Mouse (Mus musculus) adrenal gland, adult 8-10 months (tissue): ENCODE data around the gene Bloc1s1. TPM values are rescaled to one million over a fixed set of nuclear protein-coding genes. Genes with fewer than 3 reads are reported as not detected.

Experiments used
- DNase-seq: peaks from one replicate; pipeline ENCODE4 v3.0.0; 2022
- total RNA-seq, 4 experiments: library from RNA; stranded (reverse); gene quantifications; 2 replicates each; pipeline ENCODE4 v1.2.4; 2022

The Bloc1s1 gene
- 100 to 1,000 TPM; 137 to 192 (median 168) TPM for total RNA-seq

DNA sequence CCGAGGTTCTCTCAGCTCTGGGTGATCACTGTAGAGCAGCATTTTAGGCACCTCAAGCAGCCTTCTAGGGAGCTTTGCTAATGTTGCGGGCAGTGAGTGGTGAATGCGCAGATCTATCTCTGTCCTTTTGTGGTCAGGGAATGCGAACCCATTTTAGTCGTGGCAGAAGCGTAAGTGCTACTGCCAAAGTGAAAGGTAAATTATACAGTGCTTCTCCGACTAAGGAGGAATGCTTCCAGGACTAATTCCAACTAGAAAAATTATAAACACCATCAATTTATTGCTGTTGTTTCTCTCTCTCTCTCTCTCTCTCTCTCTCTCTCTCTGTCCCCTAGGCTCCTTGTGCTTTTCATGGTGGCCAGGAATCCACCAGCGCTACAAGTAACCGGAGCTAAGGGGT is at the start of gene Bloc1s1:
Gene Bloc1s1 (minus strand): TSS at position 101 of the 400 bp plus-strand sequence.
- no peak for DNase-seq

DNA sequence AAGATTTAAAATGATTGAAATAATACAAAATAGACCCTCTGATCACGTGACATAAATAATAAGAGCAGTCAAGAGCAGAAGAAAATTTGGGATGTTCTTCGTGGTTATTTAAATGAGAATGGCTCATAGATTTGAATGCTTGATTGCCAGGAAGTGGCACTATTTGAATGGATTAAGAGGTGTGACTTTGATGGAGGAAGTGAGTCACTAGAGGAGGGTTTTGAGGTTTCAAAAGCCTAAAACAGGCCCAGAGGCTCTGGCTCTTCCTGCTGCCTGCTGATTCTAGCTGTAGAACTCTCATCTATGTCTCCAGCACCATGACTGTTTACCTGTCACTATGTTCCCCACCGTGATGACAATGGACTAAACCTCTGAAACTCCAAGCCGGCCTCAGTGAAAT is 49.0 kb upstream of the Bloc1s1 start:
- DNase-seq, result no peak

DNA sequence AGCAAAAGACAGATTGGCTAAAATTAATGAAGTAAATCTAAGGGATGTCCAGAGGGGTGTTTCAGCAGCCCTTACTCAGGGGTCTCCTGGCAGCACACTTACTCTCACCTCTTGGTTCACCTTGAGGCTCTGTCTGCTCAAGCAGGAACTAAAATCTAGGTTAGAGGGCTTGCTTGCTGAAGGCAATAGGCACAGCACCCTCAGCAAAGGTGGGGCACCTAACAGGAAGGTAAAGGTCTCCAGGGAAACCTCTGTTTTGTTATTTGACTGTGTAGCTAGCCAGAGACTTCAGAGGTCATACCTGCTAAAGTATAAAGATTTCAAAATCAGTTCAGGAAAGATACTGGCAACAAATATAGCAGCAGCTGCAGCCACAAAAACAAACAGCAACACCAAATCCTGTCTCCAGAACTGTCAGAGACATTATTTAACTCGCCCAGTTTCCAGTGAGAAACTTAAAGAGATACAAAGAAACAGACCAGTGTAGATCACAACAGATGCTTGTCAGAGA is 47.0 kb upstream of the Bloc1s1 start:
- no peak for DNase-seq

DNA sequence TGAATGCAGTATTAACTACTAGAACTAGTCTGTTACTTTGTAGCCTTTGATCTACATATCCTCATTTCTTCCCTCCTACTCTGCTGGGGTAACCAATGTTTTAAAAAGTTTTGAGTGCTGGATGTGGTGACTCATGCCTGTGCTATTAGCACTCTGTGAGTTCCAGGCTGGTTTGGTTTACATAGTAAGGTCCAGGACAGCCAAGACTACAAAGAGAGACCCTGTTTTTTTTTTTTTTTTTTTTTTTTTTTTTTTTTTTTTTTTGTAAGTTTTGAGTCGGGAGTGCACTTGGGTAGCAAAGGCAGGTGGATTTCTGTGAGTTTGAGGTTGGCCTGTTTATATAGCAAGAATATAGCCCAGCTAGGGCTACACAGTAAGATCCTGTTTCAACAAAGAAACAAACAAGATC is 44.5 kb upstream of the Bloc1s1 start:
- no peak for DNase-seq

DNA sequence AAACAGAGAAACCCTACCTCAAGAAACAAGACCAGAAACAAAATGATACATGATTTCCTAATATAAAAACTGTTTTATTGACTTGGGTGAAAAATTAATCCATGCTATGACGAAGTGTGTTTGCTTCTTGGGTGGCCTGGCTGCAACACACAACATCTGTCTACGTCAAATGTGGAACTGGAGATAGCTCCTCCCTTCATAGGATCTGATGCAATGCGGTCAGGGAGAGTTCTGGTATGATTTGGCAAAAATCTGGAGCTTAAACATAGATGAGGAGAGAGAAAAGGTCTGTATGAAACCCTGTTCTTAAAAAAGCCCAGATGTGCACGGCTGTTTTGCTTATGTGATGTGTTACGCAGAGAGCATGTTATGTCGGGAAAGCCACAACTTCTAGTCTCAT is 42.0 kb upstream of the Bloc1s1 start:
- DNase-seq, result no peak

DNA sequence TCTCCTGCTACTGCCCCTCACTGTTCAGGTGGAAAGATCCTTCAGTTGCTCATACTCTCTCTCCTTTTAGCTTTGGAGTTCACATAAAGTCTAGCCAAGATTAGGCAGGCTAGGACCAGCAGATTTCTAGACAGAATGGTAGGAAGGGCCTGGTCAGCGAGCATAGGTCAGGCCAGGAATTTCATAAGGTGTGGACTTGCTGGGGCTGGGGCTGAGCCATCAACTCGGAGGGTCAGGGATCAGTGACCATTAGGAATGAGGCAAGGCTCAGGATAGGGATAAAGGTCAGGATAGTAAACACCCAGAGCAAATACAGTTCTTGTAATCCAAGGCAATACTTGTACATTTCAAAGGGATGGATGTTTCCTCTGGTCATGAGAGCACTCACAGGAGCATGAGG is 41.1 kb upstream of the Bloc1s1 start:
- no peak for DNase-seq

DNA sequence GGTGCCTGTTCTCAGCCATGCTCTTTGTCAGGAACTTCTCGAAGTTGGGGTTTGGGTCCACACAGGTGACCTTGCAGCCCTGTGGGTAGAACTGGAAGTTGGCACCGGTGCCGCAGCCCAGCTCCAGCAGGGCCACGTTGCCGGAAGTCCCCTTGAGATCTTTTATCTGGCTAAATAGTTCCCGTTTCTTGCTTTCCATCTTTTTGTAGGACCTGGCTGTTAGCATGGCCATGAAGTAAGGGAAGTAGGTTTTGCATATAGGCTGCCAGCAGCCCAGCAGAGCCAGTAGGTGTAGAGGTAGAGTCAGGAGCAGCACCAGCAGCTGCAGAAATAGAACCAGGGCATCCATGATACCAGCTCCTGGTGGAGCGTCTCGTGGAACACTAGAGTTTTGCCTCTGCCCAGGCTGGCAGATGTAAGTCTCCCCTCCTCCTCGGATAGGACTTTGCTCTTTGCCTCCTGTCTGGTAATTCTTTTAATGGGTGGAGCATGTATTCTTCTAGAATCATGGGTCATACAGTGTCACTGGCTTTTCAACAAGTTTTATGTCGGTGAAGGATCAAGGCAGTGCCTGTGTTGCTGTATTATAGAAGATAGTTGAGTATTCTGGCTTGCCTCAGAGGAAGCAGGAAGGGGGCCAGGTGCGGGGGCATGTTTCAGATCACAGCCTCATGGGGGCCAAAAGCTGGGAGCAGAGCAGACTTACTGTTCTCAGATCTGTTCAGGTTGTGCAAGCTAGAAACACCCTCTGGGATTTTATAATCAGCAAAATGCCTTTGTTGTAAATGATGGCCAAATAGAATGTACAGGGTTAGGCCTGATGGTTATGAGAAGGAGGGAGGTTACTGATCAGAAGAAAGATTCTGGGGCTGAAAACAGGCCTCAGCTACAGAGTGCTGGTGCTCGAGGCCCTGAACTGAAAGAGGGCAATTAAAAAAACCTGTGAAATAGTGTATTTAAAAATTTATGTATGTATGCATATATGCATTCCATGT is 37.1 kb upstream of the Bloc1s1 start, which contains the start of gene Mettl7b:
Gene Mettl7b (minus strand): TSS at position 399 of the 995 bp plus-strand sequence.
- no peak for DNase-seq

DNA sequence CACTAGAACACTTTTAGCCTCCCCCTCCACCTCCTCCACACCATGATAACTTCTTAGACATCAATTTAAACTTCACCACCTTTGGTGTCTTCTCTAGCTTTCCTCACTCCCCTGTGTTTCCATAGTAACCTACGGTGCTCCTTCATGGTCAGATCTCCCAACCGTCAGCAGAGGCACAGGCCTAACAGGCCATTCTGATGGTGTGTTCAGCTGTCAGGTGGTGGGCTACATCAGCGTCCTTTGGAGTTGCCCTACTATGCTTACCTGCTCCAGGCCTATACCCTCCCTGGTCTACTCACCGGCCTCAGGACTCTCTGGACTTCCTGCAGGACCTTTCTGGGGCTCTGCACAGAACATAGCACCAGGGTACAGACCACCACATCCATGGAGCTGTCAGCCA is 36.3 kb upstream of the Bloc1s1 start:
- DNase-seq, result no peak

DNA sequence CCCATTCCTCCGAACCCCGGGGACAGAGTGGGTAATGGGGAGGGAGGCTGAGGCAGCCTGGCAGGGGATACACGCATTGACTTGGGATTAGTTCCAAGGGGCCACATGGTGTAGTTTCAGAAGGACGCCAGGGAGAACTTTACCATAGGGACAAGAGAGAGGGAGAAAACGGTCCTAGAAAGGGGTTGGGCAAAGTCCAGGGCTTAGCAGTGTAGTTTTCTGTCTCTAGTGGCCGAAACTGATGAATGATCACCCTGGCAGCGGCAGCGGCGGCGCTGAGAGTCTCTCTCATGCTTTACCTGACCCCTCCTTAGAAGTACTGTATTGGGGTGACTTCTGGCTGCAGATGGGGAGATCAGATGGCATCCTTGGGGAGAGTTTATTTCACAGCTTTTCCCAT is 34.5 kb upstream of the Bloc1s1 start:
- no peak for DNase-seq

DNA sequence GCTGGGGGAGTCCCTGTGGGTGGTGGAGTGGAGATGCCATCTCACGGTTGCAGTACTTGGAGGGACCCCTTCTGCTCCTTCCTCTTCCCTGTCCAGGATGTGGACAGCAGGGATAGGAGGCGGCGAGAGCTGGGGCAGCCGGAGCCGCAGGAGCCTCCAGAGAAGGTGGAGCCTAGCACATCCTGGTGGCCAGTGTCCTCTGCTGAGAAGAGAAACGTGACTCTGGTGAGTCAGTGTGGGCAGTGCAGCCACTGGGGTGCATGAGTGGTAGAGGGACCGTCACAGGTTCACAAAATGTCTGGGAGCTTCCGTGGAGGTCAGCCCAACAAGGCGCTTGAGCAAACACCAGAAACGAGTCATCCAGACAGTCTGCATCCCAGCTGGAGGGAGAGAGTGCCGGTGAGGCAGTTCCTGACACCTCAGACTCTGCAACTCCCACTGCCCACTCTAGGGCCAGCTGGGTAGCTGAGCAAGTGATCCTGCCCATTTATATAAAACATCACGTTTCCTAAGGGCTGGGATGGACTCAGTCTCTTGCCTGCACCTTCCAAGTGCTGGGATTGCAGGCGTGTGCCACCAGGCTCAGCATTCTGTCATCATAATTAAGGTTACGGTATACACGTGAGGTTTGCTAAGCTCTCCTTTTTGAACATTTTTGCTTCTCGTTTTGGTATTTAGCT is 26.5 kb upstream of the Bloc1s1 start:
- no peak for DNase-seq

DNA sequence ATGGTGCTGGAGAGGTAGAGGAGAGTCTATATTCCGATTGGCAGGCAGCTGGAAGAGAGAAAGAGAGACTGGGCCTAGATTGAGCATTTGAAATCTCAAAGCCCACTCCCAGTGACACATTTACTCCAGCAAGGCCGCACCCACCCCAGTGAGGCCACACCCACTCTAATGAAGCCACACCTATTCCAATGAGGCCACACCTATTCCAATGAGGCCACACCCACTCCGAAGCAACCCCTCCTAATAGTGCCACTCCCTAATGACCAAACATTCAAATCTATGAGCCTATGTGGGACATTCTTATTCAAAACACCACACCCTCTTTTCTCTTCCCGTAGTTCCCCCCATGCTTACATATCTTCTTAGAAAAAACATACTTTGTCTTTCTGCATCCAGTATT is 23.7 kb upstream of the Bloc1s1 start:
- no peak for DNase-seq

DNA sequence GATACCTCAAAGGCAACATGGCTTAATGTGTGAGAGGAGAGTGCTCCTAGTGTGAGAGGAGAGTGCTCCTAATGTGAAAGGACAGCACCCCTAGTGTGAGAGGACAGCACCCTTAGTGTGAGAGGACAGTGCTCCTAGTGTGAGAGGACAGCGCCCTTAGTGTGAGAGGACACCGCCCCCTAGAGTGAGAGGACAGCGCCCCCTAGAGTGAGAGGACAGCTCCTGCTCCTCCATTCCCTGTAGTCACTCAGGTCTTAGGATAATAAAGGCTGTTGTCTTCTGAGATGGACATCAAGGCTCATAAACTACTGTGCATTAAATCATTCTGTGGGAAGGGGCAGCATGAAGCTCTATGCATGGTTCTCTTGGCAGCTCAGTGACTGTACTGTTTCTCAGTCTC is 21.8 kb upstream of the Bloc1s1 start:
- DNase-seq, result no peak

DNA sequence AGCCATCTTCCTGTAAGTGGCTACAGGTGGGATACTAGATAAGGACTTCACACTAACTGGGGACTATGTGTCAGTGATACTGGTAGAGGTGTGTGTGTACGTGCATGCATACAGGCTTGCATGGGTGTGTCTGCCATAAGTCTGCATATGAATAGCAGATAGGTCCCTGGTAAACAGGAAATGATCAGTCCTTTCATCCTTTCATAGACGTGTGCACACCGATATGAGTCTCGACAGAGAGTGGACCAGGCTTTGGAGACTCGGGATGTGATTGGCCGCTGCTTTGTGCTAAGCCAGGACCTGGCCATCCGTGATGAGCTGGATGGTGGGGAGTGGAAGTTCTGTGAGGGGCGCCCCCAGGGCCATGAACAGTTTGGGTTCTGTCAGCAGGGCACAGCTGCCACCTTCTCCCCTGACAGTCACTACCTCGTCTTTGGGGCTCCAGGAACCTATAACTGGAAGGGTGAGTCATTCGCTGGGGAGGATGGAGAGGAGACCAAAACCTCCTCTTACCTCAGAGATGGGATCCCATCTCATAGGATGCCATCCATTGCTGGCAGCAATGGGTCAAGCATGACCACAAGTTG is 16.7 kb upstream of the Bloc1s1 start:
- DNase-seq, result no peak

DNA sequence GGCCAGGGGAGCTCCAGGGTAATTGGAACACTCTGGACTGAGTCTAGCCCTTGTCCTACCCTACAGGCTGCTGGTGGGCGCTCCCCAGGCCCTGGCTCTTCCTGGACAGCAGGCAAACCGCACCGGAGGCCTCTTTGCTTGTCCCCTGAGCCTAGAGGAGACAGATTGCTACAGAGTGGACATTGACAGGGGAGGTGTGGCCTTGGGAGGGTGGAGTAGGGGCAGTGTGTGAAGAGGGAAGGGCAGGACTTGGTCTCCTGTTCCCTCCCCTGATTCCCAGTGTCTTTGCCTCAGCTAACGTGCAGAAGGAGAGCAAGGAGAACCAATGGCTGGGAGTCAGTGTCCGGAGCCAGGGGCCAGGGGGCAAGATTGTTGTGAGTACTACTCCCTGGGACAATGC is 15.1 kb upstream of the Bloc1s1 start:
- DNase-seq, result no peak

DNA sequence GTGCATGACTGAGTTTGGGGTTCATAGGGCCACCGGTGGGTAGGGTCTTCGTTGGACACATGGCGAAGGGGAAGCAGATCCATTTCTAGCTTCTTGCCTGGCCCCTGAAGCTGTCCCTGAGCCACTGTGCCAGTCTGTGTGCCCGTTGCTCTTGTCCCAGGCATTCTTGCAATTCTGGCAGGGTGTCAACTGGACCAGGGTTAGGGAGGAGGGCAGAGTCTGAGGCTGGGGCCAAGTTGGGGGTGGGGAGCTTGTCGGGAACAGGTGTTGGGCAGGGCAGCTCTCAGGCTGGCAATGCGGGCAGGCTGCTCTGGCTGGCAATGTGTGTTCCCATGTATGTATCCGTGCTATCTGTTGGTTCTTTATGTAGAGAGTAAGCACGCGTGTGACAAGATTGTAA is 14.6 kb upstream of the Bloc1s1 start:
- no peak for DNase-seq

DNA sequence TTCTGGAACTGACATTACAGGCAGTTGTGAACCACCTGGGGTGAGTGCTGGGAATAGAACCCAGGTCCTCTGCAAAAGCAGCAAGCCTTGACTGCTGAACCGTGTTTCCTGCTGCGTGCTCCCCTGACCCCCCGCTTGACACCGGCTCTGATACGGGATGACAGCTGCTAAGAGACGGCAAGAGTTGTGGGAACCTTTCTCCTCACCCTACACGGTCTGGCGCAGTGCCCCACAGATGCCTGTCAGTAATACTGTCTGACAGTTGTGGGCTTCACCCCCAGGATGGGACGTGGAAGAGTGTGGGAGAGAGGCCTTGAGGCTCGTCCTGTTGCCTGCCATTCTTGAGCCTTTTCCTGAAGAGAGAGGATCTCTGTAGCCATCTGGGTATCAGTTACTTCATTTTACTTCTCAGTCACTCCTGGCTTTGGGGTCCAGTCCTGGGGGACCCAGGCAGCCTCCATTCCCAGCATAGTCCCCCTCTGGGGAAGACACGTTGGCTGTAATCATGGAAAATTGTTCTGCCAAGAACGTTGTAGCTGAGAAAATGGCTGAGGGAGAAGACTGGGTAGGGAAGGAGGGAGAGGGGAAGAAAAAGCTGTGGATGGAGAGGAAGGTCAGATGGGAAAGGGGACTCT is 14.0 kb upstream of the Bloc1s1 start:
- DNase-seq, result no peak

DNA sequence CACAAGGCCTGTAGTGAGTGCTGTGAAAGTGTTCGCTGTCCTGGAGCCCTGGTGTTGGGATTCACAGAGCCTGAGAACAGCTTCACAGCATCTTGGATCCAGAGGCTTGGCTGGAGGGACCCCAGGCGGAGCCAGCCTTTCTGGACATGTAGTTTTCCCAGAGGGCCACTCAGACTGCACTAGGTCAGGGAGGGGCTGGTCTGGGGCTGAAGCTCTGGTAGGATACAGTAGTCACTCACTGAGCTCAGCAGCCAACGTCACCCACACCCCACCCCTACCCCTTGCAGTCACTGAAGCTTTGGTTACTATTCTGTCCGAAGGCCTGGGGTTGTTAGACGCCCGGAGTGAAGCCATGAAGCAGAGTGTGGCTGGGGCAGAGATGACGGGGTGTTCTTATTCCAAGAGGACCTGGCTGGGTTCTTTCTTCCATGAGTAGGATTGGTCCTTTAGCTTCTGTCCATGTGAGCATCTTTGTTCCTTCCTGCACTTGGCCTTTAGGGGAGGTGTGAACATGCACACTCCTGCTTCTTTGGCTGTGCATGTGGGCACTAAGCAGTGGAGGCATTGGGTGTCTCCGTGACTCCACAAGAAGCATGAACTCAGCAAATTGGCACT is 12.1 kb upstream of the Bloc1s1 start:
- DNase-seq, result no peak

DNA sequence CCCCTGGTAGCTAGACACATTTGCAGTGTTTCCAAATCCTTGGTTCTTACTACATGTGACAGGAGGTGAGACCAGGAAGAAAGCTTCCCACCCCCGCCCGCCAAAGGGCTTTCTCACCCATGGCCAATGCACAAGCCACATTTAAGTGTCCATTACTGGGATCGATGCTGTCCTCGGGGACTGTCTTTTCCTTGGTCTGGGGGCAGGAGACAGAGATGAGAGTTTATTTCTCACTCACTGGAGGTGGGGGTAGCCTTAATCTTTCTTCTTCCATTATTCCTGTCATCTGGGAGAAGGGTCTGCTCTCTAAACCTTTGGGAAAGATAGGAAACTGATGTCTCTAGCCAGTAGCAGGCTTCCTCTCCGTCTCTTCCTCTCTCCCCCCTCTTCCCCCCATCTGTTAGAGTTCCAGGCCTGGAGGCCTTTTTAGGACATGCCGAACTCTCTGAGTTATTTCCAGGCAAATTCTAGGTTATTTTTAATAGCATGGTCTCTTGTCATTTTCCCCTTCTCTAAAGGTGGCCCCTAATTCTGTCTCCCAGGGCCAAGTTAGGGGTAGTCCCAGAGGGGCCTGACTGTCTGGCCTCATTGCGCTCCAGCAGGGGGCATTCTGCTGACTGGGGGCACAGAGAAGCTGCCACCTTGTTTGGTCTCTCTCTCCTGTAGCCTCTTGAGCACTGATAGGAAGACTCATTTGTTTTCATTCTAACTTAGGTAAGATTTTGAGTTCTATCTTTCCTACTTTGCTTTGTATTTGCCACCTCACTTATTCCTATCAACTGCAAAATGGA is 11.4 kb upstream of the Bloc1s1 start:
- DNase-seq, result no peak

DNA sequence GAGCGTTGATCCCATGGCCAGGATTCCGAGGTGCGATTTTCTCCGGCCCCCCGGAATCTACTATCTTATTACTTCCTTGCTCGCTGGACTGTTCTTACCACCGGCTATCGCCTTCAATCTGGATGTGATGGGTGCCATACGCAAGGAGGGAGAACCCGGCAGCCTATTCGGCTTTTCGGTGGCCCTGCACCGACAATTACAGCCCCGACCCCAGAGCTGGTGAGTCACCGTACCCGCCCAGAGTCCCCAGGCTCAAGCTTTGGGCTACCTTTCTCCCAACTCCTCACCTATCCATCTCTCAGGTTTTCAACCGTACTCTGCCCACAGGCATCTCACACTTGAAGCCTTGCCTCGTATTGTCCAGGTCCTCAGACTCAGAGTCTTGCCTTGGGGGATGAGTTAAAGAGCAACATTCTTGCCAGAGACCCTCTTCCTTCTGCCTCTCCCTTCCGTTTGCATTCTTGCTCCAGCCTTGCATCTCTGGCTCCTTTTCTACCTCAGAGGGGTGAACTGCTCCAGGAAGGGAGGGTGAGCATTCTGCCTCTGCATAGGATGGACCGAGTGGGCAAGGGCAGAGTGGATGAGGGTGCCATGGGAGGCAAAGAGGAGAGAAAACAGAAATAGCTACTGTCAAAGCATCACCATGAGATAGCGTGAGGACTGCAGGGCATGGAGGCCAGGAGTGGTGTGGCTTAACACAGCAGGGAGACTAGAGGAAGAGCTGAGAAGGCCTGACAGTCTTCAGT is 10.3 kb upstream of the Bloc1s1 start:
- DNase-seq, result no peak

DNA sequence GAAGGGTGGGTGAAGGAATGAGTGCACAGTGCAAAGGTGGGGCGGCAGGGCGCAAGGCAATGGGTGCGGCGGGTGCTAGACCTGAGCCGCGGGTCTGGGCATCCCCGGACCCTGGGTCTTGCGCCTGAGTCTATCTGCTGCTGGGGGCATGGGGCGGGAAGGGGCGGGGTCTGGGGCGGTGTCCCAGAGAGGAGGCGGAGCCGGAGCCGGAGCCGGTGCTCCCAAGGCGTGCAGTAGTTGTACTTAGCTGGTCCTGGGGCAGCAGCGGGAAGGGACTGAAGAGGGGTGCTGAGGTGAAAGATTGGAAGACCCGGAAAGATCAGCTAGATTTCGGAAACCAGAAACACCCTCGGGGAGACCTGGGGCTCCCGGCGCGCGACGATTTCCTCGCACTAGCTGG is 9.7 kb upstream of the Bloc1s1 start, which contains the start of gene Itga7:
Gene Itga7 (plus strand): TSS at position 245 of the 400 bp plus-strand sequence.
- DNase-seq, result no peak
